Mouse (Mus musculus) midbrain, embryonic 11.5 days (tissue): ENCODE measurements at regions not wholly inside any gene's neighbourhood (a gene's known extent, or its start where the extent isn't known, plus 50 kb on each side); places are given as distances from the start of the nearest gene placed in this dataset.

Source experiments
- ATAC-seq: fragments of 200-750 bp; cut with Nextera tagmentation; 2 replicates; pipeline ENCODE4 v1.8.0; 2017; ENCODE audit warnings: moderate TSS enrichment, moderate library complexity; ENCODE audit not compliant: low FRiP score
- DNase-seq: peaks from one replicate; pipeline ENCODE4 v3.0.0; 2015; ENCODE audit warnings: low spot score; ENCODE audit errors: missing footprints
- H3K27ac ChIP-seq: fragments of 300-500 bp; sonication (generic); 2 replicates; pipeline ENCODE4 v1.5.1; 2014; ENCODE audit warnings: low read depth, low read length
- H3K27me3 ChIP-seq: fragments of 300-500 bp; sonication (generic); 2 replicates; pipeline ENCODE4 v1.6.1; 2014; ENCODE audit warnings: mild to moderate bottlenecking, low read length, moderate library complexity, mixed read lengths; ENCODE audit not compliant: control insufficient read depth, insufficient read depth
- H3K36me3 ChIP-seq: fragments of 300-500 bp; sonication (generic); 2 replicates; pipeline ENCODE4 v1.6.1; 2014; ENCODE audit warnings: mild to moderate bottlenecking, low read length, moderate library complexity, mixed read lengths; ENCODE audit not compliant: control insufficient read depth, insufficient read depth
- H3K4me1 ChIP-seq: fragments of 300-500 bp; sonication (generic); 2 replicates; pipeline ENCODE4 v1.6.1; 2014; ENCODE audit warnings: low read length; ENCODE audit not compliant: control insufficient read depth, insufficient read depth
- H3K4me2 ChIP-seq: fragments of 300-500 bp; sonication (generic); 2 replicates; pipeline ENCODE4 v1.6.1; 2014; ENCODE audit warnings: mild to moderate bottlenecking, moderate library complexity
- H3K4me3 ChIP-seq: fragments of 300-500 bp; sonication (generic); 2 replicates; pipeline ENCODE4 v1.5.1; 2014; ENCODE audit warnings: low read depth, low read length
- H3K9ac ChIP-seq: fragments of 300-500 bp; sonication (generic); 2 replicates; pipeline ENCODE4 v1.6.1; 2014; ENCODE audit warnings: low read length
- H3K9me3 ChIP-seq: fragments of 300-500 bp; sonication (generic); 2 replicates; pipeline ENCODE4 v1.6.1; 2016; ENCODE audit warnings: low read length; ENCODE audit not compliant: control insufficient read depth
- WGBS: fragments of 180-500 bp; shearing (Covaris S2); extraction: QIAGEN DNeasy Blood & Tissue Kit; methylation state at CpG from one replicate; pipeline ENCODE4 v1.1.7; 2014; 5-methylcytosine and 5-hydroxymethylcytosine counted together

DNA sequence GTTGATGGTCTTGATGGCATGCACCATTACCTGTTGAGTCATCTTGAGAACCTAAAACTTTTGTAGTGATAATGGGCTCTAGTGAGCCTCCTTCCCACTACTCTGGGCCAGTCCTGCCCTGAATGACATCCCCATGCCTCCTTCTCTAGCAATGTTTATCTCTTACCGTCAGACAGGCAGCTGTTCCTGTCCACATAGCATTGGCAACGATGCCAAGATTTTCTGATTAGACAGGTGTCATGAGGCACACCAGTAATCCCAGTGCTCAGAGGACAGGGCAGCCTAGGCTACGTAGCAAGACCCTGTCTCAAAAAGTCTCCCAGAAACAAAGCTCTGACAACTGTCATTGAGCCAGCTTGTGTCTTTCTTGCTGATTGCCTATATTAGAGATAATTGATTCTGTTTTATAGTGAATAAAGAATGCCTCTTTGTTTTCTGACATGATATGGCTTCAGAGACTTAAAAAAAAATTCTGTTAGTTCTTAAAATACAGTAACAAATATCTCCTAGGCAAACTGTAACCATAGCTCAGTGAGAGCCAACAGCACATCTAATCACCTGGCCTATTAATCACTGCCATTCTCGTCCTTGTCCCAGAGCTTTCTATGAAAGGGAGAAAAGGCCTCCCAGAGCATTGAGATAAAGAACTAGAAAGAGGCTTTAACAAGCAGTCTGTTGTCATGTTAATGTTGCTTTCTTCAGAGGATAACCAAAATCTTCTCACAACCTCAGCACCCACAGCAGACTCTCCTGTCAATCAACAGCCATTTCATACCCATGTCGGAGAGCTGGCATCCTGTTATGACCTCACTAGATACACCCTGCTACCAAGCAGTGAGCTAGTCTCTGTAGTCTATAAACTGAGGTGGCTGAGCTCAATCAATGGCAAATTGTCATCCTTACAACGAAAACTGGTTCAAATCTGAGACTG is 122.9 kb upstream of the Cited2 start:
- ATAC-seq (peak; percentile 74; the same call in 1 of the 2 replicates), DNase-seq (peak; percentile 77)
- 60% methylated on average over 6 of the region's 6 CpGs for WGBS
- no peak overlapping the region for H3K9ac ChIP-seq
- H3K27me3 ChIP-seq: no peaks in the 10 kb centered on the region
- no peaks in the 10 kb centered on the region for H3K9me3 ChIP-seq
- no peaks in the 10 kb centered on the region for H3K4me1 ChIP-seq
- H3K27ac ChIP-seq: no peak overlapping the region
- no peak overlapping the region for H3K4me3 ChIP-seq
- H3K36me3 ChIP-seq: no peaks in the 10 kb centered on the region
- H3K4me2 ChIP-seq: no peak overlapping the region

GRCm38 (mm10) chr10:17600762-17601108 is 122.3 kb upstream of the Cited2 start:
- no peaks in the 10 kb centered on the region for H3K27me3 ChIP-seq
- no peak overlapping the region for H3K4me3 ChIP-seq
- H3K27ac ChIP-seq: no peak overlapping the region
- H3K36me3 ChIP-seq: no peaks in the 10 kb centered on the region
- ATAC-seq (0 out of 2 replicates have a peak, but pooled peaks have one; percentile 38), DNase-seq (no peak)
- WGBS: 76% methylated on average over 3 of the region's 3 CpGs
- no peaks in the 10 kb centered on the region for H3K9me3 ChIP-seq
- H3K4me2 ChIP-seq: no peak overlapping the region
- no peak overlapping the region for H3K9ac ChIP-seq
- no peaks in the 10 kb centered on the region for H3K4me1 ChIP-seq

GRCm38 (mm10) chr10:17602446-17602845 is 120.6 kb upstream of the Cited2 start:
- H3K9me3 ChIP-seq: no peaks in the 10 kb centered on the region
- ATAC-seq (no peak), DNase-seq (peak; percentile 75)
- no peak overlapping the region for H3K9ac ChIP-seq
- H3K27ac ChIP-seq: no peak overlapping the region
- H3K4me2 ChIP-seq: no peak overlapping the region
- no peak overlapping the region for H3K4me3 ChIP-seq
- H3K4me1 ChIP-seq: no peaks in the 10 kb centered on the region
- H3K27me3 ChIP-seq: no peaks in the 10 kb centered on the region
- 80% methylated on average over 2 of the region's 2 CpGs for WGBS
- H3K36me3 ChIP-seq: no peaks in the 10 kb centered on the region

- DNase-seq (no peak), ATAC-seq (no peak)
- H3K9me3 ChIP-seq: no peaks in the 10 kb centered on the region
Observed at GRCm38 (mm10) chr10:17608220-17608619, 114.8 kb upstream of the Cited2 start.

DNA sequence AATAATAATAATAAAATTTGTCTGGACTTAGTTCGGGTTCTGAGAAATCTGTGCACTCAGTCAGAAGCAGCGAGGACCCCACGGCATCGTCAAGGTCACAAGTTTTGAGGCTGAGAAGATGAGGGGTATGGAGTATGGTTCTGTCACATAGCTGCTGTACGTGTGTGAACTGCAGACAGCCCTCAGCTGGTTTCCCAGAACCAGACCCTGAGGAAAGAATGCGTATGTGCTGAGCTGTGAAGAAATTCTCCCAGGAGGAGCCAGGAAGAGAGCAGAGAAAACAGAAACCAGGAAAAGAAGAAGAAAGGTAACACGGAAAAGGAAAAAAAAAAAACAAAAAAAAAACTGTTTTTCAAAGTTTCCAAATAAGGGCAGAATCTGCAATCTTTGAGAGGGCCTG is 112.4 kb upstream of the Cited2 start:
- Histone ChIP-seq H3K27ac (no peak overlapping the region), H3K36me3 (no peaks in the 10 kb centered on the region), H3K4me3 (no peak overlapping the region), H3K9ac (no peak overlapping the region), H3K9me3 (no peaks in the 10 kb centered on the region), H3K27me3 (no peaks in the 10 kb centered on the region), H3K4me1 (no peaks in the 10 kb centered on the region), H3K4me2 (no peak overlapping the region)
- 91% methylated on average over 7 of the region's 7 CpGs for WGBS
- DNase-seq: peak; percentile 41
- no peak for ATAC-seq

More at GRCm38 (mm10) chr10:17608220-17608619, 114.8 kb upstream of the Cited2 start:
- no peaks in the 10 kb centered on the region for H3K4me1 ChIP-seq
- H3K36me3 ChIP-seq: no peaks in the 10 kb centered on the region
- H3K27ac ChIP-seq: no peak overlapping the region
- 83% methylated on average over 7 of the region's 7 CpGs for WGBS
- no peak overlapping the region for H3K4me3 ChIP-seq
- no peaks in the 10 kb centered on the region for H3K27me3 ChIP-seq
- no peak overlapping the region for H3K4me2 ChIP-seq
- no peak overlapping the region for H3K9ac ChIP-seq

GRCm38 (mm10) chr10:17613281-17613680 is 109.7 kb upstream of the Cited2 start:
- Histone ChIP-seq H3K9me3 (no peaks in the 10 kb centered on the region), H3K27me3 (no peaks in the 10 kb centered on the region), H3K36me3 (no peaks in the 10 kb centered on the region), H3K4me2 (no peak overlapping the region), H3K9ac (no peak overlapping the region), H3K27ac (no peak overlapping the region), H3K4me1 (no peaks in the 10 kb centered on the region), H3K4me3 (no peak overlapping the region)
- peak; percentile 23 for DNase-seq
- no peak for ATAC-seq
- 98% methylated on average over 3 of the region's 3 CpGs for WGBS

DNA sequence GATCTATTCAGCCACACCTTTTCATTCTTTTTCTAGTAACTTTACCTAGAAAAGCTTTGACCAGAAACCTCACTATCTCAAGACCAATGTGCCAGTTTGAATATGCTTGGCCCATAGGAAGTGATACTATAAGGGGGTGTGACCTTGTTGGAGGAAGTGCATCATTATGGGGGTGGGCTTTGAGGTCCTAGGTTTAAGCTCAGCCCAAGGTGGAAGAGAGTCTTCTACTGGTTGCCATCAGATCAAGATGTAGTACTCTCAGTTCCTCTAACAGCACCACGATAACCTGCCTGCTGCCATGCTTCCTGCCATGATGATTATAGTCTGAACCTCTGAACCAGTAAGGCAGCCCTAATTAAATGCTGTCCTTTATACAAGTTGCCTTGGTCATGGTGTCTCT is 105.0 kb upstream of the Cited2 start:
- no peaks in the 10 kb centered on the region for H3K36me3 ChIP-seq
- H3K27me3 ChIP-seq: no peaks in the 10 kb centered on the region
- no peak for ATAC-seq
- no peak overlapping the region for H3K9ac ChIP-seq
- H3K4me2 ChIP-seq: no peak overlapping the region
- no peak for DNase-seq
- no peaks in the 10 kb centered on the region for H3K4me1 ChIP-seq
- WGBS: 79% methylated on average over 1 of the region's 1 CpGs
- no peak overlapping the region for H3K27ac ChIP-seq
- H3K9me3 ChIP-seq: no peaks in the 10 kb centered on the region
- no peak overlapping the region for H3K4me3 ChIP-seq

DNA sequence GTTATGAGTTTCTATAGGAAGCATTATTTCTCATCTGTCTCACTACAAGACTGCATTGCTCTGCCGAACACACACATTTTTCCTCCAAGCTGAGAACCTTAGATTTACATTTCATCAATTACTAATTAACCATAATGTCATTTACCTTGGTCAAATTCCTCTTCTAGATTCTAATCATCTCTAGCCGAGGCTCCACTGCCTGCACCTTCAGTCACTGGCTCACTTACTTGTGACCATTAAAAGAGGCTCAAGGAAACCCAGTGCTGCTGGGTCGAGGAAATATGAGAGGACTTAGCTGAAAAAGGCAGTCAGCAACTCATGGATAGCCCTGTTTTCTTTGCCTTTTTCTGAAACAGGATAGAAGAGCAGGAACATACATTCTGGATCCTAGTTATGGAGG is 103.4 kb upstream of the Cited2 start:
- no peak for DNase-seq
- 85% methylated on average over 3 of the region's 3 CpGs for WGBS
- no peak for ATAC-seq
- Histone ChIP-seq H3K27me3 (no peaks in the 10 kb centered on the region), H3K4me1 (no peaks in the 10 kb centered on the region), H3K9me3 (no peaks in the 10 kb centered on the region), H3K27ac (no peak overlapping the region), H3K4me2 (no peak overlapping the region), H3K4me3 (no peak overlapping the region), H3K36me3 (no peaks in the 10 kb centered on the region), H3K9ac (no peak overlapping the region)

DNA sequence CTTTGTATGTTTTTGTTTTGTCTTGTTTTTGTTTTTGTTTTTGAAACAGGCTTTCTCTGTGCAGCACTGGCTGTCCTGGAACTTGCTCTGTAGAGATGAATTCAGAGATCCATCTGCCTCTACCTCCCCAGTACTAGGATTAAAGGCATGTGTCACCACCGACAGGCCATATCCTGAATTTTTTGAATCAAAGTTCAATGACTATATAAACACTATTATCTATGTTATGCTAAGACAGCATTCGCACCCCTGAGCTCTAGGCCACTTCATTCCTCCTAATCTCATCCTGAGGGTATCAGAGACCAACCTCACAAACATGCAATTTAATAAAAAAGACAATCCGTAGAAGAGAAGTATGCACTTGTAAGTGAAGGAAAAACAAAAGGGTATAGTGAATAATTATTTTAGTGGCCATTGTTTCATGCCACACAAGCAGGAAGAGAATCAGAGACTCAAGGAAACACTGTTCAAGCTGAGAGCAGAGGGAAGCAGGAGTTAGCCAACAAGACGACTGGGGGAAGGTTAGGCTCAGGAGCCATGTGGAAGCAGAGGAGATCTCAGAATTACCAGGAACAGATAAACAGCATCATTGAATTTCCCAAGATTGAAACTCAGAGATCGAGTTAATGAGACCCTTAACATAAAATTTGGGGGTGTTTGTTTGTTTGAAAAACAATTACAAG is 101.2 kb upstream of the Cited2 start:
- Histone ChIP-seq H3K9me3 (no peaks in the 10 kb centered on the region), H3K27me3 (no peaks in the 10 kb centered on the region), H3K4me3 (no peak overlapping the region), H3K4me2 (no peak overlapping the region), H3K27ac (no peak overlapping the region), H3K9ac (no peak overlapping the region), H3K4me1 (no peaks in the 10 kb centered on the region), H3K36me3 (no peaks in the 10 kb centered on the region)
- ATAC-seq: no peak
- 67% methylated on average over 5 of the region's 5 CpGs for WGBS
- no peak for DNase-seq
